Mouse (Mus musculus) CD4-positive, CD25-positive, alpha-beta regulatory T cell, adult 4 months (primary cell): ENCODE data around the gene Rpgrip1. TPM values are rescaled to one million over a fixed set of nuclear protein-coding genes. Genes with fewer than 3 reads are reported as not detected.

Source experiments
- ATAC-seq: one replicate; pipeline ENCODE4 v1.8.0; 2017
- polyA plus RNA-seq, 2 experiments: library from polyadenylated mRNA; unstranded; fragments of 100-300 nt; shearing (Covaris generic); gene quantifications; one replicate each; pipeline ENCODE4 v1.2.1; 2017

The Rpgrip1 gene
- polyA plus RNA-seq, 2 experiments from 2014 or later: 78.7 to 78.9 TPM

GRCm38 (mm10) chr14:52198141-52198540 is 87.6 kb downstream of the Rpgrip1 start:
- no peak for ATAC-seq

- no peak for ATAC-seq
Measured at GRCm38 (mm10) chr14:52199412-52199811, 88.9 kb downstream of the Rpgrip1 start.

Other genes starting within 250 kb of the Rpgrip1 start
- 10 to 100 TPM; 55.1 to 85.6 TPM for gene Mettl17, start 225.9 kb upstream of the Rpgrip1 start, polyA plus RNA-seq
- under 1 TPM; 0.39 to 0.71 TPM for gene Slc39a2, start 217.8 kb upstream of the Rpgrip1 start, polyA plus RNA-seq
- gene Ndrg2, start 196.5 kb upstream of the Rpgrip1 start, polyA plus RNA-seq: 10 to 100 TPM; 25.0 to 38.1 TPM
- gene Tppp2, start 192.3 kb upstream of the Rpgrip1 start, polyA plus RNA-seq: not detected
- gene Rnase13, start 187.9 kb upstream of the Rpgrip1 start, polyA plus RNA-seq: not detected
- gene Arhgef40, start 126.0 kb upstream of the Rpgrip1 start, polyA plus RNA-seq: under 1 TPM in 1 of 2 experiments, not detected in 1; 0.70 TPM
- gene Tmem253, start 95.0 kb upstream of the Rpgrip1 start, polyA plus RNA-seq: under 1 TPM in 1 of 2 experiments, not detected in 1; 0.63 TPM
- gene Zfp219, start 90.0 kb upstream of the Rpgrip1 start, polyA plus RNA-seq: 1 to 10 TPM; 1.6 to 2.3 TPM
- not detected for gene Olfr221, start 68.2 kb upstream of the Rpgrip1 start, polyA plus RNA-seq
- 100 to 1,000 TPM; 463 to 514 TPM for gene Hnrnpc, start 6.7 kb upstream of the Rpgrip1 start, polyA plus RNA-seq
- gene Supt16, start 86.7 kb downstream of the Rpgrip1 start, polyA plus RNA-seq: 10 to 100 TPM; 37.9 to 39.5 TPM
- gene Chd8, start 147.1 kb downstream of the Rpgrip1 start, polyA plus RNA-seq: 10 to 100 TPM; 76.7 to 83.0 TPM
- 10 to 100 TPM; 67.6 to 86.8 TPM for gene Tox4, start 168.4 kb downstream of the Rpgrip1 start, polyA plus RNA-seq
- 10 to 100 TPM; 17.0 to 25.5 TPM for gene Rab2b, start 168.8 kb downstream of the Rpgrip1 start, polyA plus RNA-seq
- 10 to 100 TPM; 48.2 to 65.2 TPM for gene Mettl3, start 194.4 kb downstream of the Rpgrip1 start, polyA plus RNA-seq
- 1 to 10 TPM; 2.2 to 5.6 TPM for gene Sall2, start 218.1 kb downstream of the Rpgrip1 start, polyA plus RNA-seq
- gene Olfr1513, start 245.7 kb downstream of the Rpgrip1 start, polyA plus RNA-seq: not detected